Mouse (Mus musculus): ENCODE data around the gene Arhgap21. TPM values are rescaled to one million over a fixed set of nuclear protein-coding genes. Genes with fewer than 3 reads are reported as not detected.

Arhgap21 gene
- polyA plus RNA-seq, 1 experiment from 2014 or later, result 9.7 TPM

- 15% methylated on average over 4 of the region's 4 CpGs for WGBS
- ATAC-seq (ENCODE audit: insufficient number of reproducible peaks, insufficient read depth, low FRiP score, low TSS enrichment, low read depth), result no peak
- Histone ChIP-seq H3K27ac (no peak overlapping the region), H3K9me3 (no peaks in the 10 kb centered on the region), H3K27me3 (no peaks in the 10 kb centered on the region), H3K4me3 (no peak overlapping the region), H3K9ac (no peak overlapping the region), H3K4me2 (no peak overlapping the region), H3K36me3 (no peaks in the 10 kb centered on the region), H3K4me1 (peaks cover 3% of the 10 kb centered on the region; the same call in 1 of the 2 replicates)
Observed at GRCm38 (mm10) chr2:20952716-20953115, 16.0 kb downstream of the Arhgap21 start.

- Histone ChIP-seq H3K36me3 (no peaks in the 10 kb centered on the region), H3K27ac (no peak overlapping the region), H3K4me2 (no peak overlapping the region), H3K27me3 (no peaks in the 10 kb centered on the region), H3K4me1 (peaks cover 3% of the 10 kb centered on the region; the same call in 1 of the 2 replicates), H3K4me3 (no peak overlapping the region), H3K9me3 (no peaks in the 10 kb centered on the region), H3K9ac (no peak overlapping the region)
- ATAC-seq (ENCODE audit: insufficient number of reproducible peaks, insufficient read depth, low FRiP score, low TSS enrichment, low read depth), result no peak
- WGBS, result 80% methylated on average over 3 of the region's 3 CpGs
Observed at GRCm38 (mm10) chr2:20949168-20949567, 19.5 kb downstream of the Arhgap21 start.

GRCm38 (mm10) chr2:20947036-20947435 is 21.6 kb downstream of the Arhgap21 start:
- 74% methylated on average over 1 of the region's 1 CpGs for WGBS
- no peak overlapping the region for H3K4me2 ChIP-seq
- H3K27me3 ChIP-seq, result no peaks in the 10 kb centered on the region
- H3K4me1 ChIP-seq, result peaks cover 6% of the 10 kb centered on the region
- H3K9me3 ChIP-seq, result no peaks in the 10 kb centered on the region
- H3K9ac ChIP-seq, result no peak overlapping the region
- no peak overlapping the region for H3K27ac ChIP-seq
- H3K36me3 ChIP-seq, result no peaks in the 10 kb centered on the region
- no peak overlapping the region for H3K4me3 ChIP-seq
- ATAC-seq (ENCODE audit: insufficient number of reproducible peaks, insufficient read depth, low FRiP score, low TSS enrichment, low read depth), result no peak

- Histone ChIP-seq H3K36me3 (no peaks in the 10 kb centered on the region), H3K4me1 (peaks cover 18% of the 10 kb centered on the region), H3K4me3 (no peak overlapping the region), H3K27me3 (no peaks in the 10 kb centered on the region), H3K9ac (no peak overlapping the region), H3K9me3 (no peaks in the 10 kb centered on the region), H3K4me2 (no peak overlapping the region), H3K27ac (no peak overlapping the region)
- no peak for ATAC-seq (ENCODE audit: insufficient number of reproducible peaks, insufficient read depth, low FRiP score, low TSS enrichment, low read depth)
- 95% methylated on average over 5 of the region's 5 CpGs for WGBS
Observed at GRCm38 (mm10) chr2:20945596-20945995, 23.1 kb downstream of the Arhgap21 start.

GRCm38 (mm10) chr2:20943730-20944454 is 24.8 kb downstream of the Arhgap21 start:
- ATAC-seq (ENCODE audit: insufficient number of reproducible peaks, insufficient read depth, low FRiP score, low TSS enrichment, low read depth), result no peak
- WGBS, result 33% methylated on average over 7 of the region's 7 CpGs
- peaks cover 22% of the 10 kb centered on the region for H3K4me1 ChIP-seq

GRCm38 (mm10) chr2:20943222-20943621 is 25.5 kb downstream of the Arhgap21 start:
- H3K27me3 ChIP-seq, result no peaks in the 10 kb centered on the region
- no peak overlapping the region for H3K27ac ChIP-seq
- no peak overlapping the region for H3K4me2 ChIP-seq
- H3K4me1 ChIP-seq, result peaks cover 22% of the 10 kb centered on the region
- ATAC-seq (ENCODE audit: insufficient number of reproducible peaks, insufficient read depth, low FRiP score, low TSS enrichment, low read depth), result no peak; the same call in 1 of the 2 replicates
- H3K9ac ChIP-seq, result no peak overlapping the region
- H3K9me3 ChIP-seq, result no peaks in the 10 kb centered on the region
- H3K36me3 ChIP-seq, result no peaks in the 10 kb centered on the region
- 8% methylated on average over 5 of the region's 5 CpGs for WGBS
- H3K4me3 ChIP-seq, result no peak overlapping the region

More at GRCm38 (mm10) chr2:20943730-20944454, 24.8 kb downstream of the Arhgap21 start:
- Histone ChIP-seq H3K36me3 (no peaks in the 10 kb centered on the region), H3K4me2 (no peak overlapping the region), H3K27me3 (no peaks in the 10 kb centered on the region), H3K9me3 (no peaks in the 10 kb centered on the region), H3K9ac (no peak overlapping the region), H3K4me3 (no peak overlapping the region), H3K27ac (no peak overlapping the region)

GRCm38 (mm10) chr2:20942434-20943198 is 26.1 kb downstream of the Arhgap21 start:
- no peak overlapping the region for H3K27ac ChIP-seq
- H3K9me3 ChIP-seq, result no peaks in the 10 kb centered on the region
- no peak overlapping the region for H3K4me2 ChIP-seq
- no peak overlapping the region for H3K4me3 ChIP-seq
- WGBS, result 55% methylated on average over 10 of the region's 10 CpGs
- H3K36me3 ChIP-seq, result no peaks in the 10 kb centered on the region
- H3K9ac ChIP-seq, result no peak overlapping the region
- ATAC-seq (ENCODE audit: insufficient number of reproducible peaks, insufficient read depth, low FRiP score, low TSS enrichment, low read depth), result no peak
- H3K4me1 ChIP-seq, result peaks cover 22% of the 10 kb centered on the region
- no peaks in the 10 kb centered on the region for H3K27me3 ChIP-seq

- Histone ChIP-seq H3K4me2 (no peak overlapping the region), H3K4me3 (no peak overlapping the region), H3K9me3 (no peaks in the 10 kb centered on the region), H3K4me1 (peaks cover 22% of the 10 kb centered on the region), H3K27me3 (no peaks in the 10 kb centered on the region), H3K27ac (no peak overlapping the region), H3K36me3 (no peaks in the 10 kb centered on the region), H3K9ac (no peak overlapping the region)
- ATAC-seq (ENCODE audit: insufficient number of reproducible peaks, insufficient read depth, low FRiP score, low TSS enrichment, low read depth), result no peak
Observed at GRCm38 (mm10) chr2:20941105-20941504, 27.6 kb downstream of the Arhgap21 start.

- H3K4me3 ChIP-seq, result no peak overlapping the region
- no peak for ATAC-seq (ENCODE audit: insufficient number of reproducible peaks, insufficient read depth, low FRiP score, low TSS enrichment, low read depth)
- H3K4me1 ChIP-seq, result peaks cover 22% of the 10 kb centered on the region
- no peaks in the 10 kb centered on the region for H3K27me3 ChIP-seq
- H3K9ac ChIP-seq, result no peak overlapping the region
- no peaks in the 10 kb centered on the region for H3K9me3 ChIP-seq
- no peaks in the 10 kb centered on the region for H3K36me3 ChIP-seq
- no peak overlapping the region for H3K4me2 ChIP-seq
- H3K27ac ChIP-seq, result no peak overlapping the region
- 65% methylated on average over 3 of the region's 3 CpGs for WGBS
Observed at GRCm38 (mm10) chr2:20939367-20939766, 29.3 kb downstream of the Arhgap21 start.

GRCm38 (mm10) chr2:20936609-20937221 is 32.0 kb downstream of the Arhgap21 start:
- no peaks in the 10 kb centered on the region for H3K9me3 ChIP-seq
- no peak overlapping the region for H3K9ac ChIP-seq
- H3K36me3 ChIP-seq, result no peaks in the 10 kb centered on the region
- WGBS, result 68% methylated on average over 4 of the region's 4 CpGs
- H3K4me1 ChIP-seq, result peaks cover 13% of the 10 kb centered on the region
- no peak for ATAC-seq (ENCODE audit: insufficient number of reproducible peaks, insufficient read depth, low FRiP score, low TSS enrichment, low read depth)
- H3K27ac ChIP-seq, result no peak overlapping the region
- no peak overlapping the region for H3K4me2 ChIP-seq
- H3K4me3 ChIP-seq, result no peak overlapping the region
- no peaks in the 10 kb centered on the region for H3K27me3 ChIP-seq

GRCm38 (mm10) chr2:20934406-20934805 is 34.3 kb downstream of the Arhgap21 start:
- no peak overlapping the region for H3K4me2 ChIP-seq
- no peak overlapping the region for H3K4me3 ChIP-seq
- H3K36me3 ChIP-seq, result no peaks in the 10 kb centered on the region
- ATAC-seq (ENCODE audit: insufficient number of reproducible peaks, insufficient read depth, low FRiP score, low TSS enrichment, low read depth), result no peak
- H3K9ac ChIP-seq, result no peak overlapping the region
- WGBS, result 59% methylated on average over 9 of the region's 9 CpGs
- H3K4me1 ChIP-seq, result 0 out of 2 replicates have a peak, but pooled peaks cover under 1% of the 10 kb centered on the region
- H3K27me3 ChIP-seq, result no peaks in the 10 kb centered on the region
- H3K27ac ChIP-seq, result no peak overlapping the region
- no peaks in the 10 kb centered on the region for H3K9me3 ChIP-seq
